Mouse (Mus musculus) left cerebral cortex, postnatal 10 days (tissue): Measurements from ENCODE around the gene Pigo. TPM values are rescaled to one million over a fixed set of nuclear protein-coding genes. Genes with fewer than 3 reads are reported as not detected.

Source experiments
- DNase-seq, 2 experiments: peaks; one replicate each; pipeline ENCODE4 v3.0.0; 2021 to 2022; ENCODE audit warnings: low spot score in 2 of 2, mixed read lengths in 1 of 2; ENCODE audit errors: extremely low spot score in 1 of 2
- intact Hi-C: fragments of 180-260 bp; cut with DNase I; formaldehyde crosslinking; loops from one replicate; pipeline ENCODE4 v1.15.1; 2025
- total RNA-seq, 2 experiments: library from RNA; stranded (reverse); gene quantifications; 2 replicates each; pipeline ENCODE4 v1.2.3; 2021

The Pigo gene
- total RNA-seq, 2 experiments from 2014 or later: 24.3 to 32.6 TPM

- no peak for DNase-seq
- intact Hi-C loops: no loop called here
Measured at GRCm38 (mm10) chr4:43039609-43040008, 14.0 kb upstream of the Pigo start.

GRCm38 (mm10) chr4:43038567-43039495 is 13.2 kb upstream of the Pigo start:
- intact Hi-C loops: no loop called here
- DNase-seq: peak; percentile 55 to 71

- intact Hi-C loops: no loop called here
- no peak for DNase-seq
Measured at GRCm38 (mm10) chr4:43037860-43038566, 12.4 kb upstream of the Pigo start.

- intact Hi-C loops: no loop called here
- DNase-seq: peak in 1 of 2 experiments; percentile 43
Measured at GRCm38 (mm10) chr4:43036356-43036755, 10.7 kb upstream of the Pigo start.

- DNase-seq: peak in 1 of 2 experiments; percentile 33
- intact Hi-C loops: no loop called here
Measured at GRCm38 (mm10) chr4:43035851-43036250, 10.2 kb upstream of the Pigo start.

- peak in 1 of 2 experiments; percentile 37 for DNase-seq
- intact Hi-C loops: no loop called here
Measured at GRCm38 (mm10) chr4:43033481-43033880, 7.9 kb upstream of the Pigo start.

GRCm38 (mm10) chr4:43032501-43032900 is 6.9 kb upstream of the Pigo start:
- DNase-seq: no peak
- intact Hi-C loops: no loop called here

GRCm38 (mm10) chr4:43031237-43031995 is 5.8 kb upstream of the Pigo start, which contains the start of gene Stoml2:
Stoml2 (minus strand) TSS chr4:43031710.
- peak; percentile 91 to 95 for DNase-seq
- intact Hi-C loops: no loop called here

GRCm38 (mm10) chr4:43030780-43031230 is 5.2 kb upstream of the Pigo start:
- DNase-seq: peak; percentile 24 to 71
- intact Hi-C loops: no loop called here

- DNase-seq: no peak
- intact Hi-C loops: no loop called here
Measured at GRCm38 (mm10) chr4:43030352-43030751, 4.7 kb upstream of the Pigo start.

- intact Hi-C loops: no loop called here
- no peak for DNase-seq
Measured at GRCm38 (mm10) chr4:43029749-43030148, 4.1 kb upstream of the Pigo start.

- no peak for DNase-seq
- intact Hi-C loops: no loop called here
Measured at GRCm38 (mm10) chr4:43029121-43029520, 3.5 kb upstream of the Pigo start.

GRCm38 (mm10) chr4:43024673-43025072 is 946 bp downstream of the Pigo start:
- intact Hi-C loops: no loop called here

GRCm38 (mm10) chr4:43021341-43021740 is 4.3 kb downstream of the Pigo start:
- no peak for DNase-seq
- intact Hi-C loops: no loop called here

More at GRCm38 (mm10) chr4:43024673-43025072, 946 bp downstream of the Pigo start:
- DNase-seq: no peak

- intact Hi-C loops: no loop called here
- no peak for DNase-seq
Measured at GRCm38 (mm10) chr4:43020876-43021275, 4.7 kb downstream of the Pigo start.

GRCm38 (mm10) chr4:43019641-43020465 is 5.8 kb downstream of the Pigo start:
- intact Hi-C loops: no loop called here

GRCm38 (mm10) chr4:43019176-43019575 is 6.4 kb downstream of the Pigo start:
- no peak for DNase-seq
- intact Hi-C loops: no loop called here

More at GRCm38 (mm10) chr4:43019641-43020465, 5.8 kb downstream of the Pigo start:
- DNase-seq: no peak

- no peak for DNase-seq
- intact Hi-C loops: no loop called here
Measured at GRCm38 (mm10) chr4:43018156-43018555, 7.5 kb downstream of the Pigo start.
